Mouse (Mus musculus) C2C12 (cell line): ENCODE results near the gene Bckdk. TPM values are rescaled to one million over a fixed set of nuclear protein-coding genes. Genes with fewer than 3 reads are reported as not detected.

Experiments
- H3K27me3 ChIP-seq: one replicate; pipeline ENCODE4 v1.6.1; 2011; ENCODE audit not compliant: control insufficient read depth, insufficient read depth, insufficient read length
- H3K36me3 ChIP-seq: one replicate; pipeline ENCODE4 v1.6.1; 2011; ENCODE audit not compliant: control insufficient read depth, insufficient read depth
- H3K4me3 ChIP-seq: one replicate; pipeline ENCODE4 v1.5.1; 2011; ENCODE audit warnings: mild to moderate bottlenecking, control low read depth; ENCODE audit not compliant: poor library complexity, insufficient read depth, severe bottlenecking
- H3K79me2 ChIP-seq: one replicate; pipeline ENCODE4 v1.6.1; 2011; ENCODE audit not compliant: control insufficient read depth, insufficient read depth
- H3K79me3 ChIP-seq: one replicate; pipeline ENCODE4 v1.6.1; 2011; ENCODE audit warnings: low read depth, control low read depth
- H3ac ChIP-seq: one replicate; pipeline ENCODE3; 2011; ENCODE audit warnings: low read depth; ENCODE audit not compliant: control insufficient read depth, insufficient read length
- CEBPB ChIP-seq: IDR thresholded peaks from one replicate; pipeline ENCODE4 v1.6.1; 2011; ENCODE audit warnings: low read depth, mild to moderate bottlenecking, control low read depth, moderate library complexity
- CTCF ChIP-seq: IDR thresholded peaks from one replicate; pipeline ENCODE4 v1.5.1; 2011; ENCODE audit not compliant: control insufficient read depth, insufficient read depth, insufficient read length
- FOSL1 ChIP-seq: IDR thresholded peaks from one replicate; pipeline ENCODE4 v1.8.0; 2011; ENCODE audit warnings: mild to moderate bottlenecking, low read length; ENCODE audit not compliant: poor library complexity, insufficient read depth, severe bottlenecking
- MAX ChIP-seq: IDR thresholded peaks from one replicate; pipeline ENCODE4 v1.6.1; 2011; ENCODE audit warnings: mild to moderate bottlenecking, control low read depth
- MYOD1 ChIP-seq: IDR thresholded peaks from one replicate; pipeline ENCODE4 v1.6.1; 2011; ENCODE audit warnings: low read depth; ENCODE audit not compliant: control insufficient read depth, insufficient read length
- MYOG ChIP-seq: IDR thresholded peaks from one replicate; pipeline ENCODE4 v1.6.1; 2011; ENCODE audit not compliant: control insufficient read depth, insufficient read length; ENCODE audit errors: extremely low read depth
- USF1 ChIP-seq: IDR thresholded peaks from one replicate; pipeline ENCODE4 v1.6.1; 2011; ENCODE audit warnings: low read depth, mild to moderate bottlenecking, control low read depth, moderate library complexity
- polyA plus RNA-seq: library from polyadenylated mRNA; unstranded; fragments of >200 nt; fragmentation: generic; extraction: Trizol; gene quantifications from one replicate; pipeline ENCODE4 v1.2.1, GENCODE M21; 2012; ENCODE audit warnings: missing spikeins

Gene Bckdk
- polyA plus RNA-seq, 1 experiment: 52.4 TPM

DNA sequence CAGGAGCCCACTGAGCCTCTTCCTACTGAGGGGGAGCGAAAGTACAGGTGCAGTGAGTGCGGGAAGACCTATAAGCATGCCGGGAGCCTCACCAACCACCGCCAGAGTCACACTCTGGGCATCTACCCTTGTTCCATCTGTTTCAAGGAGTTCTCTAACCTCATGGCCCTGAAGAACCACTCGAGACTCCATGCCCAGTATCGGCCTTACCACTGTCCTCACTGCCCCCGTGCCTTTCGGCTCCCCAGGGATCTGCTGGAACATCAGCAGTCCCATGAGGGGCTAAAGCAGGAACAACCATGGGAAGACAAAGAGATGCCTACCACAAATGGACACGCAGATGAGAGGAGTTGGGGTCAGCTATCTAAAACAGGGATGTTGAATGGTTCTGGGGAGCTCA is 24.6 kb upstream of the Bckdk start:
- Histone ChIP-seq H3K4me3 (no peak overlapping the region), H3K79me2 (peaks cover 90% of the 10 kb centered on the region), H3ac (no peak overlapping the region), H3K27me3 (no peaks in the 10 kb centered on the region), H3K79me3 (peaks cover 46% of the 10 kb centered on the region), H3K36me3 (peaks cover 44% of the 10 kb centered on the region)
- TF ChIP-seq MYOG: no peak

DNA sequence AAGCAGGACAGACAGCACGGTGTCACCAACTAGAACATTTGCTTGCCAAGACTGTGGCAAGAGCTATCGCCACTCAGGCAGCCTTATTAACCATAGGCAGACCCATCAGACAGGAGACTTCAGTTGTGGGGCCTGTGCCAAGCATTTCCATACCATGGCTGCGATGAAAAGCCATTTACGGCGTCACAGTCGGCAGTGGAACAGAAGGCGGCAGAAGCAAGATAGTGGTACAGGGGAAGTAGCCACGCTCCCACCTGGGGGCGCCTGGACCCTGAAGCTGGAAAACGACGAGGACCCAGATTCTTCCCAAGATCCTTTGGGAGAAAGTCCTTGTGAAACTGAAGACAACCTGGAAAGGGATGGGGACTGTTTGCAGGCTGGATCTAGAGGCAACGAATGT is 23.5 kb upstream of the Bckdk start:
- no peak for TF ChIP-seq MAX
- Histone ChIP-seq H3K4me3 (no peak overlapping the region), H3K36me3 (peaks cover 48% of the 10 kb centered on the region), H3ac (no peak overlapping the region), H3K79me3 (peaks cover 35% of the 10 kb centered on the region), H3K79me2 (peaks cover 84% of the 10 kb centered on the region), H3K27me3 (no peaks in the 10 kb centered on the region)

DNA sequence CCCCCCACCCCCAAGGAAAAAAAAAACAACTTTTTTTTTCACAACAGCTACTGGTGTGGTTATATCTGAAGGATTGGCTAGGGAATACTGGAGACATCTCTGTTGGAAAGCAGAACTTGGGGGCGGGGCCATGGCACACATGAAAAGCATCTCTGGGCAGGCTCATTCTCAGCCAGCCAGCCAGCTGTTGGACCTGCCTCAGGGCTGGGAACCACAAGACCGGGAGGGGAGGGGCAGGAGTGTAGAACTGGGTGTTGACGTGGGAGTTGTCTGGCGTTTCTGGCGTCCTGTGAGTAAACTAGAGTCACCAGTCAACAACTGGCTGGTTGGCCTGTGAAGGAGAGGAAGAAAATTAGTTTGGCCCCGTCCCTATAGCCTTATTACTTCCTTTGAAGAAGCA is 17.9 kb upstream of the Bckdk start:
- H3K4me3 ChIP-seq: no peak overlapping the region
- no peaks in the 10 kb centered on the region for H3K27me3 ChIP-seq
- TF ChIP-seq CEBPB: no peak
- TF ChIP-seq USF1: no peak
- no peak for TF ChIP-seq CTCF
- no peak for TF ChIP-seq MYOD1
- H3K36me3 ChIP-seq: peaks cover 30% of the 10 kb centered on the region
- H3ac ChIP-seq: no peak overlapping the region
- H3K79me3 ChIP-seq: peaks cover 6% of the 10 kb centered on the region
- H3K79me2 ChIP-seq: peaks cover 50% of the 10 kb centered on the region

DNA sequence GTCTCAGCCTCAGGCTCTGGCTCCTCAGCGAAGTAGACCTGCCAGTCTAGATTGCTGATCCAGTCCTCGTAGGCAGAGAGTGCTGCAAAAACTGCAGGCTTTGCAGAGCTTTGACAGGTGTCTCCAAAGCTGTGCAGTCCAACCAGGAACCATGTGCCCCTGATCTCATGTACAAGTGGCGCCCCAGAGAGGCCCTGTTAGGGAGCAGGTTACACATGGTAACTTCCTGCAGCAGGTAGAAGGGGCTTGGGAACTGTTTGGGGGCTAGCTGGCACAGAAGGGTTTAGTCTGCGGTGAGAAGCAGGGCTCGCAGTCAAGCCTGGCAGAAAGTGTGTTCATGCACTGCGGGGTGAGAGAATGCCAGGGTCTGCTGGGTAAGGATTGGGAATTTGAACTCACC is 17.3 kb upstream of the Bckdk start:
- Histone ChIP-seq H3K79me3 (peaks cover 6% of the 10 kb centered on the region), H3ac (no peak overlapping the region), H3K36me3 (peaks cover 25% of the 10 kb centered on the region), H3K79me2 (peaks cover 44% of the 10 kb centered on the region), H3K4me3 (no peak overlapping the region), H3K27me3 (no peaks in the 10 kb centered on the region)
- no peak for TF ChIP-seq MYOD1
- TF ChIP-seq CTCF: no peak
- TF ChIP-seq MAX: no peak
- no peak for TF ChIP-seq FOSL1
- TF ChIP-seq CEBPB: no peak
- TF ChIP-seq USF1: no peak
- no peak for TF ChIP-seq MYOG

DNA sequence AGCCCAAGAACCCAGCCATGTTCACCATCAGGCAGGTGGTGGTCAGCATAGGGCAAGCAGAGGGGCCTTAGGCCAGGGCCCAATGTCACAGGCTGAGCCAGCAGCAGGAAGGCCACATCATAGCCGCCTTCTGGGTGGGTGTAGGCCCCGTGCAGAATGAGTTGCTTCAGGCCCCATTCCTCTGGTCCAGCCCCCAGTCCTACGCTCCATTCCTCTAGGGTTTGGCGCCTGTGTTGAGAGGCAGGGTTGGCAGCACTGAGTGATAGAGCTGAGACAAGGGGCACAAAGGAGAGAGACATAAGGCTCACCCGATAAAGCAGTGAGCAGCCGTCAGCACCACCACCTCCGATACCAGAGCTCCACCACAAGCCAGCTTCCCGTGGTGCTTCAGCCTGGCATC is 16.7 kb upstream of the Bckdk start:
- no peaks in the 10 kb centered on the region for H3K27me3 ChIP-seq
- peaks cover 5% of the 10 kb centered on the region for H3K79me3 ChIP-seq
- H3K4me3 ChIP-seq: no peak overlapping the region
- no peak overlapping the region for H3ac ChIP-seq
- peaks cover 38% of the 10 kb centered on the region for H3K79me2 ChIP-seq
- TF ChIP-seq FOSL1 (no peak), USF1 (no peak), MAX (no peak)
- H3K36me3 ChIP-seq: peaks cover 18% of the 10 kb centered on the region

DNA sequence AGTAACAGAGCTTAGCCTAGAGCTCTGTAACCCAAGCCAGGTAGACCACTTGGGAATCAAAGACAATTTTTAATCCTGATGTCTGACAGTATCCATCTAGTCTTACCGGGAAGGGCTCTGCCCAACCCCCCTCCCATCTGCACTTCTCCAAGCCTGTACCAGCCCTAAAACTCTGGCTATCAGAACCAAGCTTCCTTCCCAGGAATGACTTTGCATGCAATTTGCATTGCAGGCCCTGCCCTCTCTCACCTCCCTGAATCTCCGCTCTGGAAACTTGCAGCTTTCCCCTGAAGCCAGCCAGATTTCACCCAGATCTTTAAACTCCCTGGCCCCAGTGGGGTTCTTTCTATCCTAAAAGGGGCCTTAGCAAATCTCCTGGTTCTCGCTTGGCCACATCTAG is 16.1 kb upstream of the Bckdk start:
- no peak for TF ChIP-seq CEBPB
- no peak for TF ChIP-seq FOSL1
- TF ChIP-seq MYOG: no peak
- Histone ChIP-seq H3K27me3 (no peaks in the 10 kb centered on the region), H3K4me3 (no peak overlapping the region), H3ac (no peak overlapping the region), H3K79me3 (peaks cover 4% of the 10 kb centered on the region), H3K79me2 (peaks cover 32% of the 10 kb centered on the region), H3K36me3 (peaks cover 12% of the 10 kb centered on the region)

DNA sequence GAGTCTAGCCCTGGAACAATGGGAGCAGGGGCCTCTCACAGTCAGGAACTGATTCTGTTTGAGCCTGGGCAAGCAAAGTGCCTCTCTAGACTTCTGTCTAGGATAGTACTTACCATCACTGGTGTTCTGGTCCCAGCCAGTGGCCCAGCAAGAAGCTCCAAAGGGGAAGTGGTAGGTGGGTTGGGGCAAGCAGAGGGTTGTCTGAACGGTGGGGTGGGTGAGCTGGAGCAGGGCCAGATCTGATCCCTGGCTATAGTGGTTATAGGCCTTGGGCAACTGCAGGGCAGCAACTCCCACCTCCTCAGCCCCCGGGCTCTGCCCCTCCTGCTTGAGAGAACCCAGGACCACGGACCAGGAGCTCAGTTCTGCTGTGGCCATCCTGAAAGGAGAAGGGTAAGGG is 15.1 kb upstream of the Bckdk start:
- Histone ChIP-seq H3K4me3 (no peak overlapping the region), H3K27me3 (no peaks in the 10 kb centered on the region), H3K79me3 (peaks cover 1% of the 10 kb centered on the region), H3ac (no peak overlapping the region), H3K36me3 (peaks cover 12% of the 10 kb centered on the region), H3K79me2 (peaks cover 23% of the 10 kb centered on the region)
- TF ChIP-seq CEBPB (no peak), MAX (no peak)
